In the genomic region with DNA sequence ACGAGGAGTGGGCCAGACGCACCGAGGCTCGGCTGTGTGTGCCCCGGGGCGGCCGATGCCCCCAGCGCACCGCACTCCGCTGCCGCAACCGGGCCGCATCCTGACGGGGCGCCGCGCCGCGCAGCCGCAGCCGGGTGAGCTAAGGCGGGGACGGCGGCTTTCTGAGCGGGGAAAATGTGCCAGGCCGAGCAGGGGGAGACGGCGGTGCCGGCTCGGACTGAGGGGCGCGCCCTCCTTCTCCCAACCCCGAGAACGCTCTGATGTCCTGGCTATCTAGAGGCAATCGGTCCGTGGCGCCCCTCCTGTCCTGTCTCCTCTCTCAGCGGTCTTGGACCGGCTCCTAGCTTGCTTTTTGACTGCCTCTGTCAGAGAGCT, we compare ENCODE assay signal across 8 mouse cellular contexts. TPM values are rescaled to one million over a fixed set of nuclear protein-coding genes. Genes with fewer than 3 reads are reported as not detected.
A peak's percentile ranks its signal among the peaks of the same experiment; 100 is the strongest.
DNase-seq lines count a peak whose midpoint lies in the region; ATAC-seq and TF ChIP-seq lines count a peak whose summit lies in the region.

No protein-coding gene starts in this region.

- under 1% methylated on average over 39 of the region's 39 CpGs for WGBS in embryonic facial prominence, embryonic 10.5 days
- under 1% methylated on average over 34 of the region's 39 CpGs for WGBS in hindbrain, postnatal 0 days
- 1% methylated on average over 37 of the region's 39 CpGs for WGBS in midbrain, embryonic 16.5 days

- no peaks in the 10 kb centered on the region for H3K9me3 ChIP-seq in embryonic facial prominence, embryonic 10.5 days
- no peaks in the 10 kb centered on the region for H3K9me3 ChIP-seq in hindbrain, postnatal 0 days (ENCODE audit: low read length)
- H3K9me3 ChIP-seq in midbrain, embryonic 16.5 days (replicated peaks; ENCODE audit: control insufficient read depth, low read length, poor library complexity, severe bottlenecking) = no peaks in the 10 kb centered on the region

- H3K27ac ChIP-seq in left cerebral cortex, adult 2 months = peak overlapping the region; percentile 93
- H3K27ac ChIP-seq in embryonic facial prominence, embryonic 10.5 days (replicated peaks) = peak overlapping the region; percentile 87
- peak overlapping the region; percentile 91 for H3K27ac ChIP-seq in hindbrain, postnatal 0 days
- peak overlapping the region; percentile 93 for H3K27ac ChIP-seq in midbrain, embryonic 16.5 days (ENCODE audit: low read length)

- ATAC-seq in hindbrain, postnatal 0 days = peak; percentile 85; the same call in 1 of the 2 replicates
- peak; percentile 81 for ATAC-seq in midbrain, embryonic 16.5 days

- no peak for DNase-seq in left cerebral cortex, adult 2 months (ENCODE audit: extremely low spot score in 1 of 2, low spot score in 2 of 2)
- DNase-seq in left cerebral cortex, postnatal 14 days (ENCODE audit: low spot score in 2 of 2) = no peak
- no peak for DNase-seq in embryonic facial prominence, embryonic 10.5 days (ENCODE audit: low spot score)
- no peak for DNase-seq in hindbrain, postnatal 0 days (ENCODE audit: low spot score)
- DNase-seq in spleen, adult 18-20 months = no peak
- DNase-seq in left cerebral cortex, adult 11 months (ENCODE audit: low spot score) = no peak
- DNase-seq in left cerebral cortex, postnatal 10 days (ENCODE audit: extremely low spot score in 1 of 2, low spot score in 2 of 2) = no peak

- TF ChIP-seq CTCF in left cerebral cortex, adult 2 months (IDR thresholded peaks at IDR 0.05) = no peak
- TF ChIP-seq CTCF in hindbrain, postnatal 0 days (IDR thresholded peaks at IDR 0.05; ENCODE audit: low read depth) = no peak

- intact Hi-C loops in left cerebral cortex, adult 2 months (cut with DNase I) = no loop called here
- intact Hi-C loops in left cerebral cortex, postnatal 14 days (cut with DNase I) = no loop called here
- intact Hi-C loops in left cerebral cortex, postnatal 10 days (cut with DNase I) = no loop called here

- peak overlapping the region; percentile 94 for H3K9ac ChIP-seq in hindbrain, postnatal 0 days (replicated peaks; ENCODE audit: low read length)
- peak overlapping the region; percentile 96 for H3K9ac ChIP-seq in midbrain, embryonic 16.5 days (ENCODE audit: low read depth, low read length)

- H3K4me1 ChIP-seq in embryonic facial prominence, embryonic 10.5 days = peaks cover 19% of the 10 kb centered on the region
- H3K4me1 ChIP-seq in hindbrain, postnatal 0 days (ENCODE audit: insufficient read depth, low read length) = peaks cover 11% of the 10 kb centered on the region
- H3K4me1 ChIP-seq in midbrain, embryonic 16.5 days (ENCODE audit: control insufficient read depth, insufficient read depth, low read length) = peaks cover 11% of the 10 kb centered on the region

- H3K36me3 ChIP-seq in embryonic facial prominence, embryonic 10.5 days (replicated peaks) = peaks cover 39% of the 10 kb centered on the region
- H3K36me3 ChIP-seq in hindbrain, postnatal 0 days (ENCODE audit: insufficient read depth, low read length) = peaks cover 35% of the 10 kb centered on the region
- H3K36me3 ChIP-seq in midbrain, embryonic 16.5 days (ENCODE audit: control insufficient read depth, insufficient read depth, low read length) = peaks cover 23% of the 10 kb centered on the region

- H3K27me3 ChIP-seq in embryonic facial prominence, embryonic 10.5 days (replicated peaks; ENCODE audit: low read depth, poor library complexity, severe bottlenecking) = peaks cover 10% of the 10 kb centered on the region; the same call in 1 of the 2 replicates
- no peaks in the 10 kb centered on the region for H3K27me3 ChIP-seq in hindbrain, postnatal 0 days (ENCODE audit: insufficient read depth, low read length)
- no peaks in the 10 kb centered on the region for H3K27me3 ChIP-seq in midbrain, embryonic 16.5 days (ENCODE audit: control insufficient read depth, insufficient read depth, low read depth, low read length)

- H3K4me2 ChIP-seq in hindbrain, postnatal 0 days (ENCODE audit: low read depth, low read length) = peak overlapping the region; percentile 75
- H3K4me2 ChIP-seq in midbrain, embryonic 16.5 days (ENCODE audit: low read length) = peak overlapping the region; percentile 83

- peak overlapping the region; percentile 92 for H3K4me3 ChIP-seq in left cerebral cortex, adult 2 months
- H3K4me3 ChIP-seq in embryonic facial prominence, embryonic 10.5 days = peak overlapping the region; percentile 96
- peak overlapping the region; percentile 92 for H3K4me3 ChIP-seq in hindbrain, postnatal 0 days (ENCODE audit: low read length)
- H3K4me3 ChIP-seq in midbrain, embryonic 16.5 days (ENCODE audit: low read depth, low read length) = peak overlapping the region; percentile 98

RNA-seq across cellular contexts. Expression of a gene that starts 0.4 kb away (rescaled TPM):
- 10 to 100 TPM; 74.7 to 80.7 TPM for total RNA-seq in left cerebral cortex, adult 2 months (2021)
- total RNA-seq in left cerebral cortex, postnatal 14 days (2021) = 10 to 100 TPM; 93.4 to 96.7 TPM
- polyA plus RNA-seq in embryonic facial prominence, embryonic 10.5 days (2016; fragmentation: Nextera tagmentation; extraction: Ambion mirVana) = 10.1 and 11.2 TPM in 2 replicates
- total RNA-seq in hindbrain, postnatal 0 days (2014; rRNA removed) = 139 TPM in 2 replicates
- polyA plus RNA-seq in hindbrain, postnatal 0 days (2015; fragmentation: Nextera tagmentation; extraction: Ambion mirVana) = 43.4 and 46.4 TPM in 2 replicates
- 42.6 and 43.2 TPM in 2 replicates for polyA plus RNA-seq in midbrain, embryonic 16.5 days (2015; fragmentation: Nextera tagmentation; extraction: Ambion mirVana)
- 10 to 100 TPM; 96.5 to 100.0 TPM for total RNA-seq in left cerebral cortex, postnatal 10 days (2021)

RNA-seq across cellular contexts. Expression of a gene that starts 14.5 kb away (rescaled TPM):
- 10 to 100 TPM; 40.9 to 50.4 TPM for total RNA-seq in left cerebral cortex, adult 2 months (2021)
- total RNA-seq in left cerebral cortex, postnatal 14 days (2021) = 10 to 100 TPM; 47.9 to 51.2 TPM
- 60.7 and 65.1 TPM in 2 replicates for polyA plus RNA-seq in embryonic facial prominence, embryonic 10.5 days (2016; fragmentation: Nextera tagmentation; extraction: Ambion mirVana)
- total RNA-seq in hindbrain, postnatal 0 days (2014; rRNA removed) = 47.4 and 49.9 TPM in 2 replicates
- polyA plus RNA-seq in hindbrain, postnatal 0 days (2015; fragmentation: Nextera tagmentation; extraction: Ambion mirVana) = 32.5 and 34.2 TPM in 2 replicates
- polyA plus RNA-seq in midbrain, embryonic 16.5 days (2015; fragmentation: Nextera tagmentation; extraction: Ambion mirVana) = 30.8 and 32.8 TPM in 2 replicates
- 10 to 100 TPM; 45.9 to 57.2 TPM for total RNA-seq in left cerebral cortex, postnatal 10 days (2021)

RNA-seq across cellular contexts. Expression of a gene that starts 15.5 kb away (rescaled TPM):
- 10 to 100 TPM; 28.8 to 30.1 TPM for total RNA-seq in left cerebral cortex, adult 2 months (2021)
- 10 to 100 TPM; 35.6 to 37.5 TPM for total RNA-seq in left cerebral cortex, postnatal 14 days (2021)
- polyA plus RNA-seq in embryonic facial prominence, embryonic 10.5 days (2016; fragmentation: Nextera tagmentation; extraction: Ambion mirVana) = 45.0 and 50.5 TPM in 2 replicates
- total RNA-seq in hindbrain, postnatal 0 days (2014; rRNA removed) = 52.0 and 58.2 TPM in 2 replicates
- polyA plus RNA-seq in hindbrain, postnatal 0 days (2015; fragmentation: Nextera tagmentation; extraction: Ambion mirVana) = 32.5 and 35.8 TPM in 2 replicates
- 38.3 and 40.5 TPM in 2 replicates for polyA plus RNA-seq in midbrain, embryonic 16.5 days (2015; fragmentation: Nextera tagmentation; extraction: Ambion mirVana)
- total RNA-seq in left cerebral cortex, postnatal 10 days (2021) = 10 to 100 TPM; 34.2 to 38.6 TPM

RNA-seq across cellular contexts. Expression of a gene that starts 17.1 kb away (rescaled TPM):
- 10 to 100 TPM; 48.4 to 50.0 TPM for total RNA-seq in left cerebral cortex, adult 2 months (2021)
- 10 to 100 TPM; 57.3 to 60.2 TPM for total RNA-seq in left cerebral cortex, postnatal 14 days (2021)
- polyA plus RNA-seq in embryonic facial prominence, embryonic 10.5 days (2016; fragmentation: Nextera tagmentation; extraction: Ambion mirVana) = 18.0 and 23.7 TPM in 2 replicates
- total RNA-seq in hindbrain, postnatal 0 days (2014; rRNA removed) = 46.1 and 70.7 TPM in 2 replicates
- polyA plus RNA-seq in hindbrain, postnatal 0 days (2015; fragmentation: Nextera tagmentation; extraction: Ambion mirVana) = 28.7 and 29.3 TPM in 2 replicates
- 21.8 and 29.9 TPM in 2 replicates for polyA plus RNA-seq in midbrain, embryonic 16.5 days (2015; fragmentation: Nextera tagmentation; extraction: Ambion mirVana)
- total RNA-seq in left cerebral cortex, postnatal 10 days (2021) = 10 to 100 TPM; 54.7 to 61.8 TPM

RNA-seq across cellular contexts. Expression of a gene that starts 43.7 kb away (rescaled TPM):
- not detected for total RNA-seq in left cerebral cortex, adult 2 months (2021)
- not detected for total RNA-seq in left cerebral cortex, postnatal 14 days (2021)
- not detected in 2 replicates for polyA plus RNA-seq in embryonic facial prominence, embryonic 10.5 days (2016; fragmentation: Nextera tagmentation; extraction: Ambion mirVana)
- not detected in 2 replicates for total RNA-seq in hindbrain, postnatal 0 days (2014; rRNA removed)
- polyA plus RNA-seq in hindbrain, postnatal 0 days (2015; fragmentation: Nextera tagmentation; extraction: Ambion mirVana) = 0.48 and 0.59 TPM in 2 replicates
- polyA plus RNA-seq in midbrain, embryonic 16.5 days (2015; fragmentation: Nextera tagmentation; extraction: Ambion mirVana) = not detected in 2 replicates
- total RNA-seq in left cerebral cortex, postnatal 10 days (2021) = not detected
